14 mouse cellular contexts compared by ENCODE assay signal in genomic region chr3:21961091-21961490, GRCm38 (mm10).
DNase-seq lines count a peak whose midpoint lies in the region; ATAC-seq lines count a peak whose summit lies in the region.
"Had no signal": no experiment of that assay in that cellular context is flagged by ENCODE, and none has a peak within 500 bp of the region (broad histone marks: within the 10 kb centered on the region; RNA-seq: fewer than 3 reads in every experiment).

No protein-coding gene starts in this region.

- DNase-seq in liver = no peak
- peak; percentile 48 for DNase-seq in CD4-positive, CD25-positive, alpha-beta regulatory T cell, adult 2 months (ENCODE audit: low read depth, low spot score)
- DNase-seq in natural killer cell, adult 2 months (ENCODE audit: low spot score in 2 of 2) = peak; percentile 32 to 49
- no peak for DNase-seq in cerebellum, postnatal 25 days
- no peak for DNase-seq in cerebellum, postnatal 4 days (ENCODE audit: low spot score in 2 of 2)
- DNase-seq: heart, postnatal 36 days; kidney, adult 18-20 months; right cerebral cortex, postnatal 14 days; thymus, postnatal 4 days had no signal

- H3K9ac ChIP-seq in liver, embryonic 16.5 days (ENCODE audit: low read depth, low read length) = no peak overlapping the region
- H3K9ac ChIP-seq: liver, embryonic 14.5 days; midbrain, embryonic 12.5 days had no signal

- no peaks in the 10 kb centered on the region for H3K27me3 ChIP-seq in liver, embryonic 16.5 days (ENCODE audit: control insufficient read depth, insufficient read depth, low read depth, low read length)
- H3K27me3 ChIP-seq: midbrain, embryonic 12.5 days had no signal

- H3K36me3 ChIP-seq in liver, embryonic 16.5 days (ENCODE audit: control insufficient read depth, insufficient read depth) = no peaks in the 10 kb centered on the region
- H3K36me3 ChIP-seq: forebrain, embryonic 10.5 days; midbrain, embryonic 12.5 days had no signal

- H3K27ac ChIP-seq in liver, embryonic 16.5 days (ENCODE audit: low read length) = peak overlapping the region; percentile 11; the same call in 1 of the 2 replicates
- H3K27ac ChIP-seq: forebrain, embryonic 10.5 days; liver, embryonic 14.5 days; midbrain, embryonic 12.5 days had no signal

- 31% methylated on average over 6 of the region's 6 CpGs for WGBS in liver, embryonic 16.5 days (ENCODE audit: insufficient replicate concordance)

- ATAC-seq in liver, embryonic 16.5 days (ENCODE audit: low read depth) = no peak
- peak; percentile 53 for ATAC-seq in common myeloid progenitor, adult 5-6 weeks (replicated peaks; ENCODE audit: low read depth, poor library complexity, severe bottlenecking)

- no peaks in the 10 kb centered on the region for H3K9me3 ChIP-seq in liver, embryonic 16.5 days (replicated peaks; ENCODE audit: control insufficient read depth, low read length)
- H3K9me3 ChIP-seq: forebrain, embryonic 10.5 days; midbrain, embryonic 12.5 days had no signal

- no peak overlapping the region for H3K4me2 ChIP-seq in liver, embryonic 16.5 days (ENCODE audit: low read depth, low read length)
- H3K4me2 ChIP-seq: midbrain, embryonic 12.5 days had no signal

- no peak overlapping the region for H3K4me3 ChIP-seq in liver, embryonic 16.5 days (ENCODE audit: low read depth, low read length)
- H3K4me3 ChIP-seq: forebrain, embryonic 10.5 days; midbrain, embryonic 12.5 days had no signal

- H3K4me1 ChIP-seq in liver, embryonic 16.5 days (ENCODE audit: control insufficient read depth, low read depth, low read length) = peaks cover 19% of the 10 kb centered on the region

Comparison
In these comparisons a context has a peak if more than half of its experiments do, and no peak if none do; other contexts are left out.
1. DNase-seq: peak in CD4-positive, CD25-positive, alpha-beta regulatory T cell, adult 2 months (single experiment) and natural killer cell, adult 2 months (2 of 2); none in liver (single experiment), cerebellum, postnatal 25 days (0 of 2) and cerebellum, postnatal 4 days (0 of 2).